Mouse (Mus musculus) CD4-positive helper T cell, adult 2 months (primary cell): ENCODE data around the gene Slc6a8.

ENCODE experiments used
- DNase-seq: peaks from one replicate; pipeline ENCODE4 v3.0.0-alpha.2; 2012; ENCODE audit warnings: low read depth, missing footprints, low spot score

The Slc6a8 gene

DNA sequence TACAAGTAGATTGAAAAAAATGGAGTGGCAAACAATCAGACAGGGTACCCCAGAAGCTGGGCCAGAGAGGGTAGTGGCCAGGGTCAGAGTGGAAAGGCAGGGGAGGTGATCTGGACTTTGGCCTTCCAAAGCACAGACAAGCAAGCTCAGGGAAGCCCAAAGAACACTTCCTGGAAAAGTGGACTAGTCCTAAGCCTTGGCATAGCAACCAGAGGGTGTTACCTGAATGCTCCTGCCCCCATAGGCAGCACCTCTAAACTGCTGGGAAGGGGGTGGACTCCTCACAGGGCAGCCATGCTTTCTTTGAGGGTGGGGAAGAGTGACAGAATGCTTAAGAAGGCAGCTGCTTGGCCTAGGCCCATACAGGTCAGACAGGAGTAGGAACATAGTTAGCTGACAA, 12.0 kb downstream of the Slc6a8 start:
- DNase-seq: no peak

DNA sequence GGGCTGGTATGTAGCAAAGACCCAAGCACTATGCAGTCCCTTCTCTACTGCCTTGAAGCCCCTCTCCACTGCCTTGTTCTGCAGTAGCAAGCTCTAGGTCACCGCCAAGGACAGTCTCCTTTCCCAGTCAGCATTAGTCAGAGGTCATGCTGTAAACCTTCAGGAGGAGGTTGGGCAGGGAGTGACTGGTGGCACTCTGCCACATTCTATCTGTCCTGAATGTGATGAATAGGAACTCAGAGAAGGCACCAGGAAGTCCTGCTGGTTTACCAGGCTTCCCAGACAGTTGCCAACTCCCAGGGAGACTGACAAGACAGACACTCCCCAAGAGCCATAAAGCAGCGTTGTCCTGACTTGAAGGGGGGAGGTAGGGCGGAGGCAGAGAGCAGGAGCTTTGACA, 12.7 kb downstream of the Slc6a8 start:
- no peak for DNase-seq

GRCm38 (mm10) chrX:73690917-73691629, 18.1 kb downstream of the Slc6a8 start:
- peak; percentile 48 for DNase-seq

DNA sequence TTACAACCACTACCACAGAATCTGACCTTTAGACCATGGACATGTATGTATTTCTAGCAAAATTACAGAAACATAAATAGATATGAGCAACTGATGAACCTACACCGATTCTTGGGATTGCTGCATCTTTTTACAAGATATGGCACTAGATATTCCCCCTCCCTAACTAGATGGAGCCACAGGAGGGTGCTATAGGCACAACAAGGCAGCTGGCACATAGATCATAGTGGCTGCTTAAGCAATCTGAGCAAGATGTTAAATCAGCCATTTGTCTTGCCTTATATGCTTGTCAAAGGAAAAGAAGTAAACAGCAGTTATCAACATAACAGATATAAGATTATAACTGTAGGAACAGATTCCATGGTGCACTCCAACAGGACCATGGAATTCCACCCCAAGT, 27.5 kb downstream of the Slc6a8 start:
- DNase-seq: peak; percentile 21

DNA sequence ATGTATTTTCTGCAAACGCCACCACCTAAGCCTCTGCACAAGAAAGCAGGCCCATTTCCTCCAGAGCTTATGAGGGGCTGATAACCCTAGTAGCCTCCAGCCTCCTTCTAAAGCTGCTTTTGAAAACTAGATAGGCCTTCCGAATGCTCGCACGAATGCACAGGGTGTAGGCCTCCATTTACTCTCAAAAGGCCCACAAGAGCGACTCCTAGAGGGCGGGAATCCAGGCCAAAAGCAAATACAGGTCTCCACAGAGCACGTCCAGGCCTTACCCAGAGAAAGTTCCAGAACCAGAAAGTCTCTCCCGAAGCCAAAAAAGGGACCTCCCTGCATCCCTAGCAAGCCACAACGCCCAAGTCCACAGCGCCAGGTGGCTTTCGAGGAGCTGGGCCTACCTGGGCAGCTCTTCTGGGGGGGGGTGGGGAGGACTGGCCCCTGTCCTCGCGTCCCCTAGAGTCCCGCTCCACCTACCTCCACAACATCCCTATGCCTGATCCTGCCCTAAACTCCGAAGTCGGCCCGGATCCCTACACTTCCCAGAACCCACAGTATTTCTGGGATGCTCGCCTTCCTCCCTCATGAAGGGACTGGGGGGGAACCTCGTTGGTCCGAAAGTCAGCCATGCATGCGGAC, 42.6 kb downstream of the Slc6a8 start:
- DNase-seq: peak; percentile 71

DNA sequence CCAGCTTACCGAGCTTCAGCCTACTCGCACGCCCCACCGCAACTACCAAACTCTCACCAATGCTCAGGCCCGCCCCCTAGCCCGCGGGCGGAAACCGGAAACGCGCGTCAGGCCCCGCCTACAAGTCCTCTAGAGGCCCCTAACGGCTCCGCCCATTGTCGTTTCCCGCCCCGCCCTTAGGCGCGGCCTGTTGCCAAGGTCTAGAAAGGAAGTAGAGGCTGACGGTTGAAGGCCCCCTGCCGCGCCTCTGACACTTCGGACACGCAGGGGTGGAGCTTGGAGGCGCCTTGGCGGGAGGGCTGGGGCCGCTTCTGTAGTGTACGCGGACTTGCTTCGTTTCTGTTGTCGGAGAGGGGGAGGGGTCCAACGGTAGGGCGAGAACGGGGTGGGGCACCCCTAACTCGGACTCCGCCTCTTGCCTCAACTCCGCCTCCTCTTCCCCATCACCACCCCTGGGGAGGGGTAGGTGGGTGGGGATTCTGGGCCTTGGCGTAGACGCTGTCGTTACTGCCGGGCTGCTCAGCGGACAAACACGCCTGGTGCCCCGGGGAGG, 43.2 kb downstream of the Slc6a8 start, which contains the start of the genes Bcap31 and Abcd1:
Gene Bcap31, minus strand, starts transcription at position 67 of the 553 bp plus-strand sequence.
Gene Abcd1, plus strand, starts transcription at position 489 of the 553 bp plus-strand sequence.
- peak; percentile 98 for DNase-seq

DNA sequence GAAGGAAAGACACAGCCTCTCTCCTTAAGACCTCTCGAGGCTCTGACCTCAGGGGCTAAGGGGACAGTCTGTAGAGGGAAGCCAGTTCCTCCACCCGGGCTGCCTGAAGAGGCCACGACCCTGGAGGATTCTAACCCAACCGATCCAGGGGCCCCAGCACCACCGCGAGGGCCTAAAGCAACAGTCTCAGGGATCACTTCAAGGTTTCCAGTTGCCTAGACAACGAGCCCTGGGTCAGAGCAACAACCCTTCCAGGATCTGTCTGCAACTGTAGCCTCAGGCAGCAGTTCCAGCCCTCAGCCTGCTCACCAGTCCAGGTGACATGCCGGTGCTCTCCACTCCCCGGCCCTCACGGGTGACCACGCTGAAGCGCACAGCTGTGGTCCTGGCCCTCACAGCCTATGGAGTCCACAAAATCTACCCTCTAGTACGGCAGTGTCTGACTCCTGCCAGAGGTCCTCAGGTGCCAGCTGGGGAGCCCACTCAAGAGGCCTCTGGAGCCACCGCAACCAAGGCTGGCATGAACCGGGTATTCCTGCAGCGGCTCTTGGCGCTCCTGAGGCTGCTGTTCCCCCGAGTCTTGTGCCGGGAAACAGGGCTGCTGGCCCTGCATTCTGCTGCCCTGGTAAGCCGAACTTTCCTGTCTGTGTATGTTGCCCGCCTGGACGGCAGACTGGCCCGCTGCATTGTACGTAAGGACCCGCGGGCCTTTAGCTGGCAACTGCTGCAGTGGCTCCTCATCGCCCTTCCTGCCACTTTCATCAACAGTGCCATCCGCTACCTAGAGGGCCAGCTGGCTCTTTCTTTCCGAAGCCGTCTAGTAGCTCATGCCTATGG, 44.0 kb downstream of the Slc6a8 start:
- DNase-seq: peak; percentile 32

DNA sequence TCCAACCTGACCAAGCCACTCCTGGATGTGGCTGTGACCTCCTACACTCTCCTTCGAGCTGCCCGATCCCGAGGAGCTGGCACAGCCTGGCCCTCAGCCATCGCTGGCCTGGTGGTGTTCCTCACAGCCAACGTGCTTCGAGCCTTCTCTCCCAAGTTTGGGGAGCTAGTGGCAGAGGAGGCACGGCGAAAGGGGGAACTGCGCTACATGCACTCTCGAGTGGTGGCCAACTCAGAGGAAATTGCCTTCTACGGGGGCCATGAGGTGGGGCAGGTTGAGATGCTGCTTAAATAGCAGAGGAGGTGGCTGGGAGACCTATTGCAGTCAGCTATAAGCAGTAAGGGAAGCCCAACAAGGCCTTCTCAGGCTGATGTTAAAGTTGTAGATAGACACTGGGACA, 44.7 kb downstream of the Slc6a8 start:
- peak; percentile 34 for DNase-seq

- no peak for DNase-seq
Observed at GRCm38 (mm10) chrX:73718271-73718670, 45.3 kb downstream of the Slc6a8 start.

DNA sequence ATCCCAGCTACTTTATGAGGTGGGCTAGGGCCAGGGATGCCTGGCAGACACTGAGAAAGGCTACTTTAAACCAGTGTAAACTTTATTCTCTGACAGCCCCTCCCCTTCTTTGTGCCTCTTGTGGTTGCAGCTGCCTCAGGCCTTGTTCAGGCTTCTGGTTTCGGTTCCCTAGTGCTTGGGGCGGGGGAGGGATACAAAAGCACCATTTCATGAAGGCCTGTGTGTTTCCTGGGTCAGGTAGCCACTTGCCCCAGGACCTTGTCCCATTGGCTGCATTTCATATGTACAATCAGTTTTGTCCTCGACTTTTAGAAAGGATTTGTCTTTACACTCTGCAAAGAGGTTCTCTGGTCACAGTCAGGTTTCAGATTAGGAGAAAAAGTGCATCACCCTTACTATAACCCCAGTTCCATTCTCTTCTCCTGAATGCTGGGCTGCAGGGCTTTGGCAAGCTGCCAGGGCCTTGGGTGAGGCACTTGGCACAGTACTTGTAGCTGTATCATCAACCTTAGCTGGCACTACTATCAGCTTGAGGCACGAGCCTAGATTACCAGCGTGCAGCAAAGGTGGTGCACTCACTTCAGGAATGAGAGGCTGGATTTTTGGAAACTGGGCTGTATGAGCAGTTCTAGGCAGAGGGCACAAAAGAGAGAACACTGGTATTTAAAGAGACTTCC, 45.9 kb downstream of the Slc6a8 start:
- DNase-seq: peak; percentile 66

- no peak for DNase-seq
Observed at GRCm38 (mm10) chrX:73730908-73731307, 58.0 kb downstream of the Slc6a8 start.
